Mouse (Mus musculus) heart, adult 2 months (tissue): Measurements from ENCODE around the gene Shroom2.

Experiments used
- CTCF ChIP-seq: fragments of 200-600 bp; IDR thresholded peaks from 2 replicates; pipeline ENCODE4 v1.8.1; 2022; ENCODE audit warnings: antibody characterized with exemption, mild to moderate bottlenecking, moderate library complexity
- EP300 ChIP-seq: fragments of 200-500 bp; IDR thresholded peaks from 2 replicates; pipeline ENCODE4 v1.6.1; 2011; ENCODE audit warnings: low read depth, low read length, control low read depth; ENCODE audit not compliant: insufficient read depth

DNA sequence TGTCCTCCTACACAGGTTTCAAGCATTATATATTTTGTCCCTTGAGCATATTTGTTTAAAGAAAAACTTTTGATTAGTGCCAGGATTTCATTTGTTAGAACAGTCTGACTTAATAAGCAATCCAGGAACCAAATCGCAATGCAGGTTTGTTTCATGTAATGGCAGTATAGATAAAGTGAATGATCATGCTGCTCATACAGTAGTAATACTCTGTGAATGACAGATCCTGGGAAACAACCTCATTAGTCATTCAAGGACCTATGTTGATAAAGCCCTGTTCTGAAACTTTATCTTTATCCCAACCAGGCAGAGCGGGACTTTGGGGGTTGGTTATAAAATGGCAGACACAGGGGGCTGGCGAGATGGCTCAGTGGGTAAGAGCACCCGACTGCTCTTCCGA, 13.0 kb downstream of the Shroom2 start:
- TF ChIP-seq EP300 (no peak), CTCF (no peak)
